Mouse (Mus musculus) cerebellum, adult 2 months (tissue): Measurements from ENCODE around the gene Sdk1. TPM values are rescaled to one million over a fixed set of nuclear protein-coding genes. Genes with fewer than 3 reads are reported as not detected.

ENCODE experiments used
- DNase-seq, 2 experiments: peaks; one replicate each; pipeline ENCODE4 v3.0.0; 2021
- H3K27ac ChIP-seq: fragments of 200-500 bp; 2 replicates; pipeline ENCODE4 v1.5.1; 2012; ENCODE audit warnings: low read length, control low read depth, inconsistent platforms; ENCODE audit not compliant: insufficient read depth
- H3K27me3 ChIP-seq: fragments of 200-500 bp; 2 replicates; pipeline ENCODE4 v1.6.1; 2012; ENCODE audit warnings: inconsistent platforms, mild to moderate bottlenecking, low read length, moderate library complexity; ENCODE audit not compliant: control insufficient read depth, insufficient read depth
- H3K4me1 ChIP-seq: fragments of 200-500 bp; 2 replicates; pipeline ENCODE4 v1.6.1; 2011; ENCODE audit warnings: low read length; ENCODE audit not compliant: control insufficient read depth, insufficient read depth
- H3K4me3 ChIP-seq: fragments of 200-500 bp; replicated peaks from 2 replicates; pipeline ENCODE3; 2011; ENCODE audit warnings: mild to moderate bottlenecking, low read depth, low read length, control low read depth; ENCODE audit not compliant: insufficient read depth
- CTCF ChIP-seq: fragments of 200-500 bp; IDR thresholded peaks from 2 replicates; pipeline ENCODE4 v1.5.1; 2011; ENCODE audit warnings: low read depth, mild to moderate bottlenecking, control low read depth, low read length, moderate library complexity, borderline replicate concordance; ENCODE audit not compliant: insufficient read depth
- POLR2A ChIP-seq: fragments of 200-500 bp; IDR thresholded peaks from 2 replicates; pipeline ENCODE4 v1.6.1; 2011; ENCODE audit warnings: low read length, control low read depth, borderline replicate concordance; ENCODE audit not compliant: insufficient read depth
- WGBS: fragments of 180-500 bp; shearing (Covaris S2); methylation state at CpG from one replicate; pipeline ENCODE4 v1.1.7; 2018; 5-methylcytosine and 5-hydroxymethylcytosine counted together
- polyA plus RNA-seq: library from polyadenylated mRNA; depleted of rRNA; stranded (reverse); fragments of >200 nt; gene quantifications from 2 replicates; pipeline ENCODE4 v1.2.3, GENCODE M21; 2012

Gene Sdk1
- polyA plus RNA-seq, 1 experiment = 1.5 TPM

DNA sequence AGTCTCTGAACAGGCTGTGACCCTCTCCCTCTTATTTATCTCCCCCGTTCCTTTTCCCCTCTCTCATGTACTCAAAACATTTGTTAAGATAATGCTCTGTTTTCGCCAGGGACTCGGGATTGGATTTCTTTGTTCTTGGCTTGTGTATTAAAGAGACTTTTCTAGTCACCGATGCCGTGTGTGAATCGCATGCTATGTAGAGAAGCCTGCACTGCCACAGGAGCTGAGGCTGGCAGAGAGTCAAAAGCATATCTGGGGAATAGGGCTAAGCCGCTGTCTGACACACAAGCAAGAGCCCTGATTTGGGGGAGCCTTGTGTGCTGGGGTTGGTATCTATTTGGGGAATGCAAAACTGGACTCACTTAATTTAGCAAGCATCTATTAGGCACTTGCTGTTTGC is 671.6 kb downstream of the Sdk1 start:
- DNase-seq = no peak
- 62% methylated on average over 7 of the region's 7 CpGs for WGBS
- H3K27ac ChIP-seq = no peak overlapping the region
- no peak for TF ChIP-seq POLR2A
- TF ChIP-seq CTCF = no peak
- no peak overlapping the region for H3K4me3 ChIP-seq
- H3K27me3 ChIP-seq = no peaks in the 10 kb centered on the region
- no peaks in the 10 kb centered on the region for H3K4me1 ChIP-seq

DNA sequence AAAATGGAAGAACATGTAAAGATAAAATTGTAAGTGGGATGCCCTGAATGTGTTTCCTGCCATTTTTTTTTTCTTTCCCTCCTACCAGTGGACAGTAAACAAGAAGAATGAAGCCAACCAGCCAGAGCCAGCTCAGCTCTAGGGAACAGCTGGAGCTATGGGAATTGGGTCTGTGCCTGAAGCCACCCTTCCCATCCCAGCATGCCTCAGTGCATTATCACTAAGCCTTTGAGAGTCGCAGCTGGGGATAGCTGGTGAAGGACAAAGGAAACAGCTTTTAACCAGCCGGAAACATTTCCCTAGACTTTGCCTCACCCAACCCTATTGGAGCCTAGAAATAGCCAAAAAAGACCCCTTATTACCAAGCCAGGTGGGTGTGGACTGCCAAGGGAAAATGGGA is 675.7 kb downstream of the Sdk1 start:
- 42% methylated on average over 2 of the region's 2 CpGs for WGBS
- no peaks in the 10 kb centered on the region for H3K27me3 ChIP-seq

DNA sequence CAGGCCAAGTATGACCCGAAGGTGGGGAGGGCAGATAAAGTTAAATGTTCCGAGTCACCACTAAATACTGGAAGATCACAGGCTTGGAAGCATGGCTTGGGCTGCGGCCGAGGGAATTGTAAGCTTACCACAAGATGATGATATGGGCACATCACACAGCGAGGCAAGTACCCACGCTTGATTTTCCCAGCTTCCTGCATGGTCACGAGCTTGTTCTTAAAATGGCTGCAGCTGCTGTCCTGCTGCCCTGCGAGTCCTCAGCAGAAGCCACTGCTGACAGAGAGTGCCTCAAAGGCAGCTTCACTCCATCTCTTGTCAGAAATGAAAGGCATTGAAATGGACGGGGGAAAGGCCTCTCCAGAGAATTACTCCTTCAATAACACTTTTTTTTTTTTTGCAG is 697.7 kb downstream of the Sdk1 start:
- no peaks in the 10 kb centered on the region for H3K27me3 ChIP-seq
- H3K4me1 ChIP-seq = no peaks in the 10 kb centered on the region; the same call in 1 of the 2 replicates
- TF ChIP-seq POLR2A (no peak), CTCF (no peak)
- H3K4me3 ChIP-seq = no peak overlapping the region
- 85% methylated on average over 9 of the region's 9 CpGs for WGBS
- H3K27ac ChIP-seq = no peak overlapping the region
- no peak for DNase-seq

More for the DNA sequence above, 675.7 kb downstream of the Sdk1 start:
- Histone ChIP-seq H3K4me3 (no peak overlapping the region), H3K27ac (no peak overlapping the region), H3K4me1 (no peaks in the 10 kb centered on the region)
- no peak for DNase-seq
- TF ChIP-seq CTCF (no peak), POLR2A (no peak)

DNA sequence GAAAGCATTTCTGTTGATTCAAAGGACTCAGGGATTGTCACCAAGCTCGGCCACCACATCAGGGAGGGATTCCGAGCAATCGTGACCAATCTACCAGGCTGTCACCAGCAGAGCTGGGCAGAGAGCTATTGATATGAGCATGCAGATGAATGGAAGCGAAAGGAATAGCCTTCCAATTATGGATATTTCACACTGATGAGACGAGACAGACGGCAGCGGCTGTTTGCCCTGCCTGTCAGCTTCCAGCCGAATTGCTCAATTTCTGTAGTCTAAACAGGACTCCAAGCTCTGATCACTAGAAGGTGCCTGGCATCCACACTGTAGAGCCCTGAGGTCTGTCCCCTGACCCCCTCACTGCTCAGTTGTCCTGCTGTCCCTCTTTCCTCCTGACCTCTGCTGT is 699.3 kb downstream of the Sdk1 start:
- H3K27me3 ChIP-seq = no peaks in the 10 kb centered on the region
- H3K4me1 ChIP-seq = no peaks in the 10 kb centered on the region; the same call in 1 of the 2 replicates
- no peak overlapping the region for H3K4me3 ChIP-seq
- WGBS = 74% methylated on average over 8 of the region's 8 CpGs
- no peak for TF ChIP-seq CTCF
- no peak for TF ChIP-seq POLR2A
- DNase-seq = no peak
- H3K27ac ChIP-seq = no peak overlapping the region

DNA sequence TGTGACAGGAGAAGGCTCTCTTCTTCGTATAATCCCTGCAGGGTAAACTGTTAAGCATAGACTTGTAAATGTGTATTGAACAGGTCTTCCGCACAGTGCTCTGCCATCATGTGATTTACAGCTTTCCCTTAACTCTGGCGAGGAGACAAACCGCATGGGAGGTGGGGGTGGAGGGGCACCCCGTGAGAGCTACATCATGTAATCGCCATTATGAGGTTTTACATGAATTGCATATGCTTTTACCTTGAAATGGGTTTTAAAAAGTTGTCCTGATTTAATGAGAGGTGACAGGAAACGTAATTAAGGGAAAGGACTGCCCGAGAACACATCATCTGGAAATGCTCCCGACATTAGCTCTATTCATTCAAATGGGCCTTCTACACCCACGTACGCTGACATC is 709.5 kb downstream of the Sdk1 start:
- 76% methylated on average over 11 of the region's 11 CpGs for WGBS
- DNase-seq = no peak
- H3K4me1 ChIP-seq = no peaks in the 10 kb centered on the region
- H3K27ac ChIP-seq = no peak overlapping the region
- no peak for TF ChIP-seq CTCF
- no peak for TF ChIP-seq POLR2A
- H3K4me3 ChIP-seq = no peak overlapping the region
- H3K27me3 ChIP-seq = no peaks in the 10 kb centered on the region

DNA sequence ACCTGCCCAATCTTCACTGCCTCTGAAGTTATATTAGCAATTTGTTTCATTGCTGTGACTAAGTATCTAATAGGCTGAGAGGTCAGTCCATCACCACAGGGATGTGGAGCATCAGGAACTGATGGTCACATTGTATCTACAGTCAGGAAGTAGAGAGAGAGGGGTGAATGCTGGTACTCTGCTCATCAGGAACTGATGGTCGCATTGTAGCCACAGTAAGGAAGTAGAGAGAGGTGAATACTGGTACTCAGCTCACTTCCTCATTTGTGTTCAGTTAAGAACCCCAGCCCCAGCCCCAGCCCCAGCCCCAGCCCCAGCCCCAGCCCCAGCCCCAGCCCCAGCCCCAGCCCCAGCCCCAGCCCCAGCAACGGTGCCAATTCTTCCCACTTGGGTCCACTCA is 711.0 kb downstream of the Sdk1 start:
- DNase-seq = no peak
- Histone ChIP-seq H3K4me3 (no peak overlapping the region), H3K27ac (no peak overlapping the region), H3K4me1 (no peaks in the 10 kb centered on the region), H3K27me3 (no peaks in the 10 kb centered on the region)
- TF ChIP-seq POLR2A = no peak
- WGBS = 94% methylated on average over 2 of the region's 2 CpGs

DNA sequence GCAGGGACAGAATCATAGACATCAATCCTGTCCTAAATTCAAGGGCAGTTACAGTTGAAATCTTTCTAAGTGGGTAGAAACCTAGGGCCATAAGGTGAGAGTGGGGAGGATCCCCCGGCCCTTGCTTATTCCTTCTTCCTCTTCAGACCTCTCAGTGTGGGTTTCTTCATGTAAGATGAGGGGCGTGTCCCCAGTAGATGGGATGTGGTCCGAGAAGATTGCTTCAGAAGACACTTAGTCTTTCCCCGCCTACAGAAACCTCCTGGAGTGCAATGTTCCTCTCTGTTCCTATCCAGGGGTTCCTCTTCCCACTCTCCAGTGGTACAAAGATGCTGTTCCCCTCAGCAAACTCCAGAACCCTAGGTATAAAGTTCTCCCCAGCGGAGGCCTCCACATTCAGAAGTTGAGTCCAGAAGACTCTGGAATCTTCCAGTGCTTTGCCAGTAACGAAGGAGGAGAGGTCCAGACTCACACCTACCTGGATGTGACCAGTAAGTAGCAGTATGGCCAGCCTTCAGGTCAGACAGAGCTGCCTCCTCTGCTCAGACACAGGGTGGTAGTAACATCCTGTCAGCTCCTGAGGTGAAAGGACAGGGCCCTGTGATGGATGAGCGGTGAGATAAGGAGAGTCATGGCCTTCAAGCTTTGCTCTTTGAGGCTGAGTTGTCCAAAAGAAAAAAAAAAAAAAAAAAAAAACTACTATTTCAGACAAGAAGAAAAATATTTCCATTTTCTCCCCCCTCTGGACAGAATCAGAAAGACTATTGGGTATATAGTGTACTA is 711.6 kb downstream of the Sdk1 start:
- DNase-seq = no peak
- 93% methylated on average over 7 of the region's 7 CpGs for WGBS
- Histone ChIP-seq H3K27ac (no peak overlapping the region), H3K4me3 (no peak overlapping the region), H3K4me1 (no peaks in the 10 kb centered on the region), H3K27me3 (no peaks in the 10 kb centered on the region)
- TF ChIP-seq POLR2A (no peak), CTCF (no peak)

DNA sequence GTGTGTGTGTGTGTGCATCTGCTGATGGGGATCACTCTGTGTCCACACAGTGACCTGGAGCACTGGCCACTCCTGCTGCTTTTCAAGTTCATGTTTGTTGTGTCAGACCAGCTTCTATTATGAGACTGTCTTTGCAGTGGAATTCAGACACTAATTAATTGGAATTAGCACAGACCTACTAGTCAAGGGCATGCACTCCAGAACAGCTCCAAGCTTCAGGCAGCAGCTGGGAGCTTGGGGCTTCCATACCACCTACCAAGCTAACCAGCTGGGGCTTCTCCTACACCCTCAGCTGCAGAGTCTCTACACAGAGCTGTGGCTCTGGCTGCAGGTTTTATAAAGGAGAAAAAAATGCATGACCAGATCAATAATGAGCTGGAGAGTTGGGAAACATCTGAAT is 729.8 kb downstream of the Sdk1 start:
- TF ChIP-seq POLR2A (no peak), CTCF (no peak)
- Histone ChIP-seq H3K27ac (no peak overlapping the region), H3K4me3 (no peak overlapping the region), H3K4me1 (no peaks in the 10 kb centered on the region), H3K27me3 (no peaks in the 10 kb centered on the region)
- no peak for DNase-seq

DNA sequence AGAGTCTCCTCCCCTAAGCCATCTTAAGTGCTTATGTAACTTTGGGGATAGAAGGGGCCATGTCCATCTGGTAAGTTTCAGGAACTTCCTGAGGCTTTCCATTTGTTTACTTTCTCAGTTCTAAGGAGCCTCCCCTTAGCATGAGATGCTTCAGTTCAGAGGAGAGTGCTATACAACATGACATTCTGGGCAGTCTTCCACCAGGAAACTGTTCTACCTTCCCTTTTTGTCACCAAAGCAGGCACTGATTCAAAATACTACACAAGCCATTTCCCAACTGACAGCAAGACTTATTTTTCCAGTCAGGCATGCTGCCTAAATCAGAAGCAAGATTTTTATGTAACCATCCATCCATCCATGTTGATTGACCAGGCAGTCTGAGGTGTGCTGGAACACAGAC is 738.2 kb downstream of the Sdk1 start:
- Histone ChIP-seq H3K27me3 (no peaks in the 10 kb centered on the region), H3K4me3 (no peak overlapping the region), H3K4me1 (no peaks in the 10 kb centered on the region; the same call in 1 of the 2 replicates), H3K27ac (no peak overlapping the region)
- peak in 1 of 2 experiments; percentile 5 for DNase-seq
- TF ChIP-seq CTCF (no peak), POLR2A (no peak)
